Mouse (Mus musculus) stomach, embryonic 14.5 days (tissue): ENCODE data around the gene Meis2. TPM values are rescaled to one million over a fixed set of nuclear protein-coding genes. Genes with fewer than 3 reads are reported as not detected.
A peak's percentile ranks its signal among the peaks of the same experiment; 100 is the strongest.

Experiments
- ATAC-seq: fragments of 200-750 bp; cut with Nextera tagmentation; 2 replicates; pipeline ENCODE4 v1.8.0; 2017; ENCODE audit warnings: low read depth, moderate TSS enrichment; ENCODE audit not compliant: insufficient number of reproducible peaks, insufficient read depth, low FRiP score
- H3K27ac ChIP-seq: fragments of 300-500 bp; sonication (generic); 2 replicates; pipeline ENCODE4 v1.5.1; 2014; ENCODE audit warnings: mild to moderate bottlenecking, low read length, moderate library complexity, mixed read lengths
- H3K27me3 ChIP-seq: fragments of 300-500 bp; sonication (generic); 2 replicates; pipeline ENCODE4 v1.6.1; 2014; ENCODE audit warnings: low read length, control low read depth, mixed read lengths; ENCODE audit not compliant: control insufficient read depth, insufficient read depth
- H3K36me3 ChIP-seq: fragments of 300-500 bp; sonication (generic); 2 replicates; pipeline ENCODE4 v1.6.1; 2014; ENCODE audit warnings: mild to moderate bottlenecking, control low read depth, low read length, moderate library complexity, mixed read lengths; ENCODE audit not compliant: control insufficient read depth, insufficient read depth
- H3K4me1 ChIP-seq: fragments of 300-500 bp; sonication (generic); 2 replicates; pipeline ENCODE4 v1.6.1; 2014; ENCODE audit warnings: low read length, control low read depth, mixed read lengths; ENCODE audit not compliant: control insufficient read depth, insufficient read depth
- H3K4me2 ChIP-seq: fragments of 300-500 bp; sonication (generic); replicated peaks from 2 replicates; pipeline ENCODE4 v1.6.1; 2014; ENCODE audit warnings: low read depth, low read length, control low read depth
- H3K4me3 ChIP-seq: fragments of 300-500 bp; sonication (generic); 2 replicates; pipeline ENCODE4 v1.5.1; 2014; ENCODE audit warnings: low read depth, low read length, control low read depth
- H3K9ac ChIP-seq: fragments of 300-500 bp; sonication (generic); replicated peaks from 2 replicates; pipeline ENCODE4 v1.6.1; 2014; ENCODE audit warnings: low read depth, mild to moderate bottlenecking, control low read depth, low read length, moderate library complexity, mixed read lengths
- H3K9me3 ChIP-seq: fragments of 300-500 bp; sonication (generic); 2 replicates; pipeline ENCODE4 v1.6.1; 2016; ENCODE audit warnings: low read depth, low read length, control low read depth; ENCODE audit not compliant: control insufficient read depth
- WGBS: fragments of 180-500 bp; shearing (Covaris S2); extraction: QIAGEN DNeasy Blood & Tissue Kit; methylation state at CpG from one replicate; pipeline ENCODE4 v1.1.7; 2014; 5-methylcytosine and 5-hydroxymethylcytosine counted together
- polyA plus RNA-seq: library from polyadenylated mRNA; unstranded; fragments of >200 nt; fragmentation: Nextera tagmentation; extraction: Ambion mirVana; gene quantifications from 2 replicates; pipeline ENCODE4 v1.2.1, GENCODE M21; 2014

Gene Meis2
- polyA plus RNA-seq, 1 experiment from 2014 or later = 85.0 TPM

DNA sequence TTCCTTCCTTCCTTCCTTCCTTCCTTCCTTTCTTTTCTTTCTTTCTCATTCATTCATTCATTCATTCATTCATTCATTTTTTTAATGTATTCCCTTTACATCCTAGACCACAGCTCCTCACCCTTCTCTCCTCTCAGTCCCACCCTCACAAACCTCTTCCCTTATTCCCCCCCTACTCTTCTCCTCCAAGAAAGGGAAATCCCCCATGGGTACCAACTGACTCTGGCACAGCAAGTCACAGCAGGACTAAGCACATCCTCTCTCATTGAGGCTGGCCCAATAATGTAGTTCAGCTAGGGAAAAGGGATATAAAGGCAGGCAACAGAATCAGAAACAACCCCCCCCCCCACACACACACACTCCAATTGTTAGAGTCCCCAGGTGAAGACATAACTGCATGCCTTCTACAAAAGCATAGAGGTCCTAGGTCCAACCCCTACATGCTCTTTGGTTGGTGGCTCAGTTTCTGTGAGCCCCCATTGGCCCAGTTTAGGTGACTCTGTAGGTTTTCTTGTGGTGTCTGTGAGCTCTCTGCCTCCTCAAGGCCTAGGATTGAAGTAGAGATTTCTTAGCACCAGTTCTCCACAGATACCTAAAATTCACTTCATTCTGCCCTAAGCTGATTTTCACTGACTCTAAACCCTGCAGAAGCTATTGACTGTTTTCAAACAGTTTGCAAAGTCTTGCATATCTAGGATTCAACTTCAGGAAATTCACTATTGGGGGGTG lies 11.3 kb upstream of the Meis2 start:
- H3K4me1 ChIP-seq = peaks cover 8% of the 10 kb centered on the region; the same call in 1 of the 2 replicates
- no peaks in the 10 kb centered on the region for H3K27me3 ChIP-seq
- no peak overlapping the region for H3K27ac ChIP-seq
- H3K4me3 ChIP-seq = no peak overlapping the region
- no peak for ATAC-seq
- no peaks in the 10 kb centered on the region for H3K9me3 ChIP-seq
- H3K9ac ChIP-seq = no peak overlapping the region
- no peaks in the 10 kb centered on the region for H3K36me3 ChIP-seq
- H3K4me2 ChIP-seq = no peak overlapping the region

DNA sequence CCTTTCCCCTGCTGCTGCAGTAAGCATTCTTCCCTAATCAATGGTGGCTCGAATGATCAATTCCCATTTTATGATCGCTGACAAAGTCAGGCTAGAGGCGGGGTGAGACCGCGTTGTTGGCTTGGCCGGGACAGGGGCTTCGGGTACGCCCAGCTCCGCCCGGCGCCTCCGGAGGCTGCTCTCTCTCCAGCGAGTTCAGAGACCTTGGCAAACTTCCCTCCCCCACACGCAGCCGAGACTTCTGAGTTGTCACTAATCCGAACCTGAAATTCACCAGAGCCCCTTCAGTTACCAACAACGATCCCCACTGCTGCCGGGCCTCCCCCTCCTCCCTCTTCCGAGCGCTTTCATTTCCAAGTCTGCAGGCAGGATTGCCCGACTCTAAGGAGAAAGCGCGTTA lies 10.3 kb upstream of the Meis2 start:
- peaks cover 8% of the 10 kb centered on the region; the same call in 1 of the 2 replicates for H3K4me1 ChIP-seq
- peak overlapping the region; percentile 33 for H3K4me3 ChIP-seq
- H3K9ac ChIP-seq = peak overlapping the region; percentile 47; the same call in 1 of the 2 replicates
- no peaks in the 10 kb centered on the region for H3K36me3 ChIP-seq
- no peaks in the 10 kb centered on the region for H3K27me3 ChIP-seq
- 0% methylated on average over 23 of the region's 23 CpGs for WGBS
- H3K27ac ChIP-seq = peak overlapping the region; percentile 66; the same call in 1 of the 2 replicates
- H3K9me3 ChIP-seq = no peaks in the 10 kb centered on the region
- H3K4me2 ChIP-seq = peak overlapping the region; percentile 64
- peak; percentile 79 for ATAC-seq

DNA sequence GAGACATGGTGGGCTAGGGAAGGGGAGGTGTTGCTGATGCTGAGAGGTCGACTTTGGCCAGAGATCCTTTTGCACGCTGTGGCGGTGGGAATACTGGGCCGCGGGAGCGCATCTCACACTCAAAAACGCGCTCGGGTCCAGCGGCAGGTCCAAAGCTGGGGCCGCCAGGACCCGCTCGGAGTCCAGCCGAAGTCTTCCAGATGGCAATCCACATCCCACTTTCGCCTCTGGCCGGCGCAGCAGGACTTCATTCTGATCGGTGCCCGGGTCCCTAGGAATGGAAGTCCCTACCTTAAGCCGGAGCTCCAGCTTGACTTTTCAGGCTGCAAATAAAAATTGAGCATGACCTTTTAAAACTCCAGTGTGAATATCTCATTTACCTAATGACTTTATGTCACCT lies 9.8 kb upstream of the Meis2 start:
- H3K27me3 ChIP-seq = no peaks in the 10 kb centered on the region
- H3K9ac ChIP-seq = peak overlapping the region; percentile 47; the same call in 1 of the 2 replicates
- H3K36me3 ChIP-seq = no peaks in the 10 kb centered on the region
- no peaks in the 10 kb centered on the region for H3K9me3 ChIP-seq
- H3K27ac ChIP-seq = peak overlapping the region; percentile 66; the same call in 1 of the 2 replicates
- peaks cover 8% of the 10 kb centered on the region; the same call in 1 of the 2 replicates for H3K4me1 ChIP-seq
- WGBS = 1% methylated on average over 20 of the region's 20 CpGs
- H3K4me3 ChIP-seq = peak overlapping the region; percentile 33
- peak overlapping the region; percentile 64 for H3K4me2 ChIP-seq
- ATAC-seq = peak; percentile 23; the same call in 1 of the 2 replicates

DNA sequence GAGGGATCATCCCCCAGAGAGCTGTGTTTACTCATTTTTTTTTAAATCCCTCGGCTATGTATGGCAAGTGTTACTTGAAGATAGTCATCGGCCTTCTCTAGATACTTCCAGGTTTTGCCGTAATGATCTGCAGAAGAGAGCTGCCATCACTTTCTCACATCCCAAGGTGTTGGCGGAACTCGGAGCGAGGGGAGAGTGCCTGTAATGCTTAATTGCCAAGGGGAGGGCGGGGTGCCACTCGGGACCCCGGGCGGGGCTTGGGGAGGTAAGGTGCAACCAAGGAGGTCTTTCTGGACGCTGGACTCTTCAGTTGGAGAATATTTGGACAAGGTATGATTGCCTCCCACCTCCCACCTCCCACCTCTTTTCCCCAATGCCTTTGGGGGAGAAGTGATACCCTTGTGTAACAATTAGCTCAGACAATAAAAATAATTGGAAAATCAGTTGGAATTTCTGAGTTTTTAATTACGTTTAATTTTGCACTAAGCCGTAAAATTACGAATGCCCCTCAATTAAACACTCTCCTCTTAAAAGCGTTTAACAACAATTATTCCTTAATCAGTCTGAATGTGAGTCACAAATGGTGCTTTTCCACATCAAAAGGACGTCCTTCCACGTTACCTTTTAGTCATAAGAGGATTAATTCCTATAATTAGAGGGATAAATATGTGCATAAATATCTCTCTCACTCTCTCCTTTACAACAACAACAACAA lies 9.2 kb upstream of the Meis2 start:
- H3K27ac ChIP-seq = peak overlapping the region; percentile 66; the same call in 1 of the 2 replicates
- ATAC-seq = no peak
- H3K36me3 ChIP-seq = no peaks in the 10 kb centered on the region
- H3K27me3 ChIP-seq = no peaks in the 10 kb centered on the region
- no peaks in the 10 kb centered on the region for H3K9me3 ChIP-seq
- peak overlapping the region; percentile 47; the same call in 1 of the 2 replicates for H3K9ac ChIP-seq
- peaks cover 8% of the 10 kb centered on the region; the same call in 1 of the 2 replicates for H3K4me1 ChIP-seq
- WGBS = 21% methylated on average over 17 of the region's 17 CpGs
- peak overlapping the region; percentile 33 for H3K4me3 ChIP-seq
- peak overlapping the region; percentile 64 for H3K4me2 ChIP-seq

DNA sequence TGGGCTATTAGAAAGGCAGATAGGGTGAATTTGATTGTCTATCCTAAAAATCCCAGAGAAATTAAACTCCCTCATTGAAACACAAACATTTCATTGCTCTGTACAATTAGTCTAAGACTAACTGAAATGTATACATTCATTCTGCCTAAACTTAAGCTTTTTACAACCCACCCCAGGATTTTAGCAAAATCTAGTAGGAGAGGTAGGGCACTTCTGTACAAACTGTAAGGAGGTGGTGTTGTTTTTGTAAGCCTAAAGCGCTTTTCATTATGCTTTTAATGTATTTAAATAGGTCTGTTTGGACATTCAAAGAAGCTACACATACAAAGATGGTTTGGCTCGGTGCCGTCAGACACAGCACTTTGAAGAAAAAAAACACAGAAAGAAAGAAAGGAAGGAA lies 8.4 kb upstream of the Meis2 start:
- no peak for ATAC-seq
- Histone ChIP-seq H3K36me3 (no peaks in the 10 kb centered on the region), H3K27ac (peak overlapping the region; percentile 41; the same call in 1 of the 2 replicates), H3K27me3 (no peaks in the 10 kb centered on the region), H3K4me2 (peak overlapping the region; percentile 64), H3K9ac (no peak overlapping the region), H3K4me3 (no peak overlapping the region), H3K4me1 (peaks cover 8% of the 10 kb centered on the region; the same call in 1 of the 2 replicates), H3K9me3 (no peaks in the 10 kb centered on the region)
- 36% methylated on average over 3 of the region's 3 CpGs for WGBS

DNA sequence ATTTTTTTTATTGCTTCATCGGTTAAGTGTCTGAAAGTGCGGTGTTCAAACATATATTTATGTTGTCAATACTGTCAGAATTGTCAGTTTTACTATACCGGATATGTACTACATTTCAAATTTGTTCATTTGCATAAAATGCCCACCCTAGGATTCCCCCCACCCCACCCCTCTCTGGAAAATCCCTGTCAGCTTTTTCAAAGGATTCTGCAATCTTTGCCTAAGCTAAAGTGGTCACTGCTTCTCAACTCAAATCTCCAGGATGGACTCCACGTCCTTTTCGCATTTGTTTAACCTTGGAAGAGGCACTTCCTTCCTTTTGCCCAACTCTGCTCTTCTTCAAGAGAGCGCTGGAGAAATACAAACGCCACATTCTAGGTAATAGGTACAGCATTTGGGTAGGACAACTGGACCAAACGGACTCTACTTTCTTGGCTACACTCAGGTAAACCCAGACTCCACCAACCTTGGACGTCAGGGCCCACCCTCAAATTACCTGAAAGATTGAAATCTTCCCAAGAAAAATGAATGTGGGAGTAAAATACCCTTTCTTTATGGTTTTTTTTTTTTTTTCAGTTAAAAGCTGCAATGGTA lies 7.8 kb upstream of the Meis2 start:
- peak overlapping the region; percentile 100; the same call in 1 of the 2 replicates for H3K27ac ChIP-seq
- H3K9me3 ChIP-seq = no peaks in the 10 kb centered on the region
- no peaks in the 10 kb centered on the region for H3K36me3 ChIP-seq
- H3K9ac ChIP-seq = no peak overlapping the region; the same call in 1 of the 2 replicates
- no peaks in the 10 kb centered on the region for H3K27me3 ChIP-seq
- peaks cover 8% of the 10 kb centered on the region; the same call in 1 of the 2 replicates for H3K4me1 ChIP-seq
- H3K4me2 ChIP-seq = peak overlapping the region; percentile 59; the same call in 1 of the 2 replicates
- peak overlapping the region; percentile 83; the same call in 1 of the 2 replicates for H3K4me3 ChIP-seq
- WGBS = 39% methylated on average over 9 of the region's 9 CpGs
- no peak for ATAC-seq

DNA sequence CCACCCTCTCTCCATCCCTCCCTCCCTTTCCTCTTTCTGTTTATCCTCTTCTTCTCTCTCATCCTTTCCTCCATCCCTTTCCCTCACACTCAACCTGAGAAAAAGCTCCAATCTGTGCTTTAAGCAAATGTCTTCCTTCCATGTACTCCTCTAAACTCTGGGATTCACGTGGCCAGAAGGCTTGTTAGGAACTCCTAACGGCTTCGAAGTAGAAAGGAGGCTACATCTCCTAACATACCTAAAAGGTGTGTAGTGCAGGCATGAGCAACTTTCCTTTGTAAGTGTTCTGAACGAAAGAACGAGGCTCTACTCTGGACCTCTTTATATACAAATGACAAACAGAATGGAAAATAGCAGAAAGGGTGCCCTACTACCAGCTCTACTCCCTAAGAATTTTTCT lies 7.1 kb upstream of the Meis2 start:
- H3K36me3 ChIP-seq = no peaks in the 10 kb centered on the region
- peaks cover 8% of the 10 kb centered on the region; the same call in 1 of the 2 replicates for H3K4me1 ChIP-seq
- peak overlapping the region; percentile 59 for H3K4me2 ChIP-seq
- ATAC-seq = no peak
- peak overlapping the region; percentile 25 for H3K9ac ChIP-seq
- H3K4me3 ChIP-seq = peak overlapping the region; percentile 83
- no peaks in the 10 kb centered on the region for H3K9me3 ChIP-seq
- H3K27me3 ChIP-seq = no peaks in the 10 kb centered on the region
- WGBS = 17% methylated on average over 5 of the region's 5 CpGs
- H3K27ac ChIP-seq = peak overlapping the region; percentile 100; the same call in 1 of the 2 replicates

DNA sequence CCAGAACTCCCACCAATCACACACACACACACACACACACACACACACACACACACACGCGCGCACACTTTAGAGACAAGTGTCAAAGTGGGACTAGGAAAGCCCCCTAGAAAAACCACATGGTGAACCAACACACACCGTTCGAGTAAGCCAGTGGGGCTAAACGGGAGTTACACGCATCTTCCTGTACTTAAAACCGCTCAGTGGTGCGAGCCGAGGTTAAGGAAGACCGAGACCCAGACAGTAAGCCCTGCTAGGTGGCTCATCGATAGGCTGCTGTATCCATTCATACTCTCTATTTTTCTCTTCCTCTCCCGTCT lies 6.6 kb upstream of the Meis2 start:
- Histone ChIP-seq H3K9me3 (no peaks in the 10 kb centered on the region), H3K27me3 (no peaks in the 10 kb centered on the region), H3K4me3 (peak overlapping the region; percentile 83), H3K4me2 (peak overlapping the region; percentile 59), H3K36me3 (no peaks in the 10 kb centered on the region), H3K27ac (peak overlapping the region; percentile 100; the same call in 1 of the 2 replicates), H3K9ac (peak overlapping the region; percentile 25), H3K4me1 (peaks cover 8% of the 10 kb centered on the region; the same call in 1 of the 2 replicates)
- ATAC-seq = no peak
- WGBS = 6% methylated on average over 13 of the region's 13 CpGs
